Mouse (Mus musculus): ENCODE measurements at regions not wholly inside any gene's neighbourhood (a gene's known extent, or its start where the extent isn't known, plus 50 kb on each side); places are given as distances from the start of the nearest gene placed in this dataset.
A peak's percentile ranks its signal among the peaks of the same experiment; 100 is the strongest.

GRCm38 (mm10) chr14:47857731-47858556 is 209.7 kb downstream of the Ktn1 start:
- DNase-seq (ENCODE audit: low spot score): no peak

GRCm38 (mm10) chr14:47862556-47862955 is 214.3 kb downstream of the Ktn1 start:
- no peak for DNase-seq (ENCODE audit: low spot score)

- no peak for DNase-seq (ENCODE audit: low spot score)
Observed at GRCm38 (mm10) chr14:47863067-47863466, 214.8 kb downstream of the Ktn1 start.

- no peak for DNase-seq (ENCODE audit: low spot score)
Observed at GRCm38 (mm10) chr14:47863701-47864100, 215.5 kb downstream of the Ktn1 start.

- DNase-seq (ENCODE audit: low spot score): no peak
Observed at GRCm38 (mm10) chr14:47867017-47867416, 218.8 kb downstream of the Ktn1 start.

GRCm38 (mm10) chr14:47868258-47868780 is 220.1 kb downstream of the Ktn1 start:
- no peak for DNase-seq (ENCODE audit: low spot score)

GRCm38 (mm10) chr14:47876585-47876984 is 228.3 kb downstream of the Ktn1 start:
- DNase-seq (ENCODE audit: low spot score): no peak

GRCm38 (mm10) chr14:47877167-47877566 is 228.9 kb downstream of the Ktn1 start:
- DNase-seq (ENCODE audit: low spot score): no peak

- DNase-seq (ENCODE audit: low spot score): no peak
Observed at GRCm38 (mm10) chr14:47877771-47878443, 229.7 kb downstream of the Ktn1 start.

- DNase-seq (ENCODE audit: low spot score): no peak
Observed at GRCm38 (mm10) chr14:47885326-47885725, 235.3 kb upstream of the Peli2 start.

GRCm38 (mm10) chr14:47890251-47891198 is 230.1 kb upstream of the Peli2 start:
- DNase-seq (ENCODE audit: low spot score): no peak

GRCm38 (mm10) chr14:47896581-47896980 is 224.0 kb upstream of the Peli2 start:
- no peak for DNase-seq (ENCODE audit: low spot score)

GRCm38 (mm10) chr14:47897907-47898530 is 222.6 kb upstream of the Peli2 start:
- no peak for DNase-seq (ENCODE audit: low spot score)

- DNase-seq (ENCODE audit: low spot score): no peak
Observed at GRCm38 (mm10) chr14:47898605-47899004, 222.0 kb upstream of the Peli2 start.

- no peak for DNase-seq (ENCODE audit: low spot score)
Observed at GRCm38 (mm10) chr14:47905334-47905733, 215.3 kb upstream of the Peli2 start.

GRCm38 (mm10) chr14:47909129-47909528 is 211.5 kb upstream of the Peli2 start:
- no peak for DNase-seq (ENCODE audit: low spot score)

GRCm38 (mm10) chr14:47910741-47911295 is 209.8 kb upstream of the Peli2 start:
- peak; percentile 37 for DNase-seq (ENCODE audit: low spot score)

- no peak for DNase-seq (ENCODE audit: low spot score)
Observed at GRCm38 (mm10) chr14:47911546-47912545, 208.8 kb upstream of the Peli2 start.

- no peak for DNase-seq (ENCODE audit: low spot score)
Observed at GRCm38 (mm10) chr14:47915621-47916020, 205.0 kb upstream of the Peli2 start.

Data from retina, embryonic 14.5 days (tissue).